Mouse (Mus musculus) frontal cortex, postnatal 10 days (tissue): ENCODE data around the gene Ndufa7.
"Not testable (repeated sequence)": the region's sequence is repeated elsewhere in the genome, so short reads cannot be mapped to it uniquely, and the experiment has no call there.

Source experiments
- DNase-seq, 2 experiments: peaks; one replicate each; pipeline ENCODE4 v3.0.0; 2022; ENCODE audit warnings: low spot score in 2 of 2, mixed read lengths in 1 of 2

Gene Ndufa7

DNA sequence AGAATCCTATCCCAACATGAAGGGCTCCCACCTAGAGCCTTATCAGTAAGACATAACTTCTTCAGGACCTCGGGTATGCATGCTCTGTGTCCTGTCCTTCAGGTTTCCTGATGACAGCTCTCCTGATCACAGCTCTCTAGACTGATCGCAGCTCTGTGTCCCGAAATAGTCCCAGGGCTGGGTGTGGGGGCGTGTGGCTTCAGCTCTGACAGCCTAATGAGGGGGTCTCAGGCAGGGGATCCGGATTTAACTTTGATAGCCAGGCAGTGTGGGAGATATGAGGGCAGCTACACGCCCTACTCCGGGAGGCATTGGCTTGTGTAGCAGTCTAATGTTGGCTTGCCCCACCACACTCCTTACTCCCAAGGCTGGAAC lies 13.2 kb upstream of the Ndufa7 start:
- DNase-seq, result no peak

DNA sequence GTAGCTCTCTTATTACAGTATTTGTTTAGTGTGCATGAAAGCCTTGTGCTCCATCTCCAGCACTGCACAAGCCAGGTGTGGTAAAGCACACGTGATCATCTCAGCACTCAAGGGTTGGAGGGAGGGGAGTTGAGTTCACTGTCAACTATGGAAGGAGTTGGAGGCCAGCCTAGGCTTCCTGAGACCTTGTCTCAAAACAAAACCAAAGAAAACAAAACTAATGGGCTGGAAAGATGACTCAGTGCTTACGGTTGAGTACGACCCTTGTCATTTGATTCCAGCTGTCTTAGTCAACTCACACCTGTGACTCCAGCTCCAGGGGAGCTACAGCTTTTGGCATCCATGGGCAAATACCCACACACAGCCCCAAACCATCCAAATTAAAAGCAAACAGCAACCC lies 11.9 kb upstream of the Ndufa7 start:
- no peak for DNase-seq

DNA sequence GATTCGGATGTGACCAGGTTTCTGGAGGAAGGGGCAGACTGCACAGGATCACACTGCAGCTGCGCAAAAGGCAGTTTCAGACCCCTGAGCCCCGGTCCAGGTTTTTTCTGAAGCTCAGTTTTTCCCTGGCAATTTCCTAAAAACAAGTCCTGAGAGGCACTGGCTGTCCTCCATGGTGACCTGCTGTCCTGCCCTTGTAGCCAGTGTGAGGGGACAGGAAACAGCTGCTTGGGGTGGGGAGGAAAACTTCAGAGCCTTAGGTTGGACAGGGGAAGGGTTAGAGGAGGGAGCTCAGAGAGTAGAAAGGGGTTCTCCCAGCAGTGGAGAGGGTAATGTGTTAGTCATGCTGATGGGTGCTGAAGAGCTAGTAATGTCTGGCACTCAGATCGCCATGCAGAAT lies 11.4 kb upstream of the Ndufa7 start:
- no peak for DNase-seq

DNA sequence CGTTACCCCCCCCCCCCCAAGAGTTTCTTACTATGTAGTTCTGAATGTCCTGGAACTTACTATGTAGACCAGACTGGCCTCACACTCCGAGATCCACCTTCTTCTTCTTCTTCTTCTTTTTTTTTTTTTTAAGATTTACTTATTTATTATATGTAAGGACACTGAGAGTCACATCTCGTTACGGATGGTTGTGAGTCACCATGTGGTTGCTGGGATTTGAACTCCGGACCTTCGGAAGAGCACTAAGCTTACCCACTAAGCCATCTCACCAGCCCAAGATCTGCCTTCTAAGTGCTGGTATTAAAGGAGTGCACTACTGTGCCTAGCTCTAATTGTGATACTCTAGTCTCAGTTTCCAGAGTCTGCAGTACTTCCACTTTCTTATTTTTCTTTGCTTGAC lies 9.0 kb upstream of the Ndufa7 start:
- no peak for DNase-seq

DNA sequence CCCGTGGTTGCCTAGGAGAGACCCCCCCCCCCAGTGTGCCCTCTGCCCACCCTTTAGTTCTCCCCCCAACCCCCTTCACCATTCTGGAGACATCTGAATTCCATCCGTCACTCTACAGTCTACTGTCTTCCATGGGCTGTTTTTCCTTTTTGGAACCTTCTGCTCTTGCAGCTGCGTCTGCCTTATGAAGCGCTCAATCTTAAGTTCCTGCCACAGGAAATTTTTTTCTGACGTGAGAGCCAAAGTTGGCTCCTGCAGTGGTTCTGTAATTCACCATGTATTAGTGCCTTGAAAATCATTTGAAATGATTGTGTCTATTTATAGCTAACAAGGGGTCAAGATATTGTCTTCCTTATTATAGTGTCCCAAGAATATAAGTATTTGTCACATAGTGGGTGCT lies 7.8 kb upstream of the Ndufa7 start:
- no peak for DNase-seq

DNA sequence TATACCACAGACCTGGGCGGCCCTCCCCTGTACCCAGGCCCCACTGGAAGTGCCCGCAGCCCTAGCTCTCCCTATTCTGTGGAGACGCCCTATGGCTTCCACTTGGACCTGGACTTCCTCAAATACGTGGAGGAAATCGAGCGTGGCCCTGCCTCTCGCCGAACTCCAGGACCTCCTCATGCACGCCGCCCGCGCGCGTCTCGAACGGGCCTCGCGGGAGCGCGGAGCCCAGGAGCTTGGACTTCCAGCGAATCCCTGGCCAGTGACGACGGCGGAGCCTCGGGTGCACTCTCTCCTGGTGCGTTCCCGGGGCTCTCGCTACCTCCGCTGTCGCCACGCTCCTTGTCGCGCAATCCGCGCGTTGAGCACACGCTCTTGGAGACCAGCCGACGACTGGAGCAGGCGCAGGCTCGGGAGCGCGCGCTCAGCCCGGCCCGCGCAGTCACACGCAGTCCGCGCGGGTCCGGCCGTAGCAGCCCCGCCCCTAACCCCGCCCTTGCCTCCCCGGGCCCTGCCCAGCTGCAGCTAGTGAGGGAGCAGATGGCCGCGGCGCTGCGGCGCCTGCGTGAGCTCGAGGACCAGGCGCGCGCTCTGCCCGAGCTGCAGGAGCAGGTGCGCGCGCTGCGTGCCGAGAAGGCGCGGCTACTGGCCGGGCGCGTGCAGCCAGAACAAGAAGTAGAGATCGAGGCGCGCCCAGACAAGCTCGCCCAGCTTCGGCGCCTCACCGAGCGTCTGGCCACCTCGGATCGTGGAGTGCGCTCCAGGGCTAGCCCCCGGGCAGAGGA lies 7.0 kb upstream of the Ndufa7 start:
- DNase-seq, result peak; percentile 86

DNA sequence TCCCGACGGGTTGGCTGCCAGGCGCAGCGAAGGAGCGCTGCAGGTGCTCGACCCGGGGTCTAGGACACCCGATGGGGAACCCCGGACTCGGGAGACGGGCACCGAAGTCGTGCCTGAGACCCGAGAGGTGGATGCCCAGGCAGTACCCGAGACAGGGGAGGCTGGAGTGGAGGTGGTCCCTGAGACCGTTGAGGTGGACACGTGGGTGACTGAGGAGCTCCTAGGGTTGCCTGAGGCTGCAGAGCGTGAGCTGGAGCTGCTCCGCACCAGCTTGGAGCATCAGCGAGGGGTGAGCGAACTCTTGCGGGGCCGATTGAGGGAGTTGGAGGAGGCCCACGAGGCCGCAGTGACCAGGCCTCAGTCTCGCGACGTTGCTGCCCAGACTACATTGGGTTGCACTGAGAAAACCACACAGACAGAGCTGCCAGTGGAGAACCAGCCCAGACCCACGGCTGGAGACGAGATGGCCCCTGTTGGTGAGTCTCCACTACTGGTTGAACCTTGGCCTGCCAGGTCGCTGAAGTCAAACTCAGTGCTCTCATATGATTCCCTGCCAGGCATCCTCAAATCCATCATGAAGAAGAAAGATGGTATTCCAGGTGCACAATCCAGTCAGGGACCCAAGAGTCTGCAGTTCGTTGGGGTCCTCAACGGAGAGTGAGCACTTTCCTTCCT lies 6.3 kb upstream of the Ndufa7 start:
- peak in 1 of 2 experiments; percentile 46 for DNase-seq

DNA sequence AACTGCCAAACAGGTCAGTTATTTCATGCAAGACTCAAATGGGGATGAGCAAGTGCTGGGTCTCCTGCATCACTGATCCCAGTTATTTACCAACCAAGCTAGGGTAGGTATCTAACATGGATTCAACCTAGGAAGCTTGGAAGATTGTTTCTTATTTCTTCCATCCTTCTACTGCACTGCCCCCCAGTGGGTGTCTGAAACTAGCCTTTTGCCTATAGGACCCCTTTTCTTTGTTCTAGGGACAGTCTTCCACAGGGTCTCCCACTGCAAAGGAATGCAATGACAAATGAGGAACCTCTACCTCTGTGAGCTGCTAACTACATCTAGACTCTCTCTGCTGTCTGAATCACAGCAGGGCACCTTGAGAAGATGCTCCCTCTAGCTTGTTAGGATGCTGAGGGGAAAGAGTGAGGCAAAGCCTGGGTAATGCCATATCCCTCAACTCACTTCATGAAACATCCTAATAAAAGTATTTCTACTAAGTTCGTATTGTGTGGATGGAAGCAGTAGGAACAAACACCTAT lies 1.9 kb upstream of the Ndufa7 start:
- no peak for DNase-seq

DNA sequence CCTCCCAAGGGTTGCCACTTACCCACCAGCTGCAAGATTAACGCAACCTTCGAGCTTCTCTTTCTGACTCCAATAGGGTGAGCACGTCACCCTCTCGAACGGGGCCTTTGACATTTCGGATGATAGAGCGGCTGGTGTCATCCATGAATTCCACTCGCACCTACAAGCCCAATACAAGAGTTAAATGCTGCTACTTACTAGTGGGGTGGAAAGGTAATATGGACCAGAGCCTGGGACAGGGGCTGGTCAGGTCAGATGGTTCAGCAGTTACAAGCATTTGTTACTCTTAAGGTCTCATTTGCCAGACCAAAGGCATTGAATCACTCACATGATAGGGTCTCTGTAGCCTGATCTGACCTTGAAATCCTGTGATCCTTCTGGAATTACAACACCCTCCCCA lies 1.2 kb upstream of the Ndufa7 start:
- DNase-seq, result not testable (repeated sequence)

DNA sequence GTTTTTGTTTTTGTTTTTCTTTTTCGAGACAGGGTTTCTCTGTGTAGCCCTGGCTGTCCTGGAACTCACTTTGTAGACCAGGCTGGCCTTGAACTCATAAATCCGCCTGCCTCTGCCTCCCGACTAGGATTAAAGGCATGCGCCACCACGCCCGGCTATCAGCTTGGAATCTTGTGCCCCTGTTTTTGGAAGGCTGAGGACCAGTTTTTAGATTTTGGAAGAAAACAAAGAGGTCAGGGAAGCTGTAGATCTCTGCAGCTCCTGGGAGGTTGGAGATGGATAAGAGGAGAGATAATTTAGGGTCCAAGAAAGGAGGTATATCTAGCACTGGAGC lies 592 bp downstream of the Ndufa7 start:
- not testable (repeated sequence) for DNase-seq

DNA sequence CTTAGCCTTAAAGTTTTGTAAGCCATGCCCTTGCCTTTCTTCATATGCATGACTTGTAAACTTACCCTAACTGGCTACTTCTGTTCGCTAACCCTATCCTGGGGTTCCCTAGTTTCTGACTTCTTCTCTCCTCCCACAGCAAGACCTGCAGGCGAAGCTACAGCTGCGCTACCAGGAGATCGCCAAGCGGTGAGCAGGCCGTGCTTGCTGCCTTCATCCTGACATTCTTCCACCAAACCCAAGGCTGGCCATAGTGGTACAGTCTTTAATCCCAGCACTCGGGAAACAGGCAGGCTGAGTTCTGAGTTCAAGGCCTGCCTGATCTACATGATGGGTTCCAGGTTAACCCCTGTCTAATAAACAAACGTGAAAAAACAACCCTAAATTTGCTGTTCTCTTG lies 1.1 kb downstream of the Ndufa7 start:
- DNase-seq, result no peak

DNA sequence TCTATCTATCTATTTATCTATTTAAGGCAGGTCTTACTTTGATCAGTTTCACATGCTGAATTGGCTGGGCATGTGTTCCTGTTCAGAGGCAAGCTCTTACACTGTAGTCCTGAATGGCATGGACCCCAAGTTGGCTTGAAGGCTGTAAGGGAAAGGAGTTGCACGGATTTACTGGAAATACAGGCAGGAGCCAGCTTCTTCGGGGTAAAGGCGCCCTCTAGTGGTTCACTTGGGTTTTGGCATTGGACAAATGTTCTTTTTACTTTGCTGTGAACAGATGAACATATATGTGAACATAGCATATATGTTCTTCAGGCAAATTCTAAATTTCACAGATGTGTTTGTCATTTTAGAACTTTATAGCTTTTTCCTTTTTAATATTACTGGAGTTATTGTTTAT lies 2.5 kb downstream of the Ndufa7 start:
- peak in 1 of 2 experiments; percentile 56 for DNase-seq

DNA sequence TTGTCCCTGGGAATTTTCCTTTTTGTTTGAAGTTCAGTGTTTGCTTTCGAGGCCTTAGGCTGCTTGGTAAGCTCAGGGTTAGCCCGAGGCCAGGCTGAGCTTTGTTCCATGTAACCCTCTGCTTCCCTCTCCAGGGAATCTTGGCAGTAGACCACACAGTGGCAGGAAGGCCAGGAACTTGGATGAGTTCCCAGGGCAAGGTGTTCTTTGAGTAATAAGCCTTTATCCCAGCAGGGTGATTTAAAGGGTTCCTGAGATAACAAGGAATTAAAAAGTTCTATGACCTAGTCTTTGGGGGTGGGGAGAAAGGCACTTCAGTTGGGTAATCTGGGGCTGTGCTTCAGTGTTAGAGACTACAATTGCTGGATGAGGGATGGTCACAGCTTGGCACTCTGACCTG lies 4.5 kb downstream of the Ndufa7 start:
- DNase-seq, result no peak

DNA sequence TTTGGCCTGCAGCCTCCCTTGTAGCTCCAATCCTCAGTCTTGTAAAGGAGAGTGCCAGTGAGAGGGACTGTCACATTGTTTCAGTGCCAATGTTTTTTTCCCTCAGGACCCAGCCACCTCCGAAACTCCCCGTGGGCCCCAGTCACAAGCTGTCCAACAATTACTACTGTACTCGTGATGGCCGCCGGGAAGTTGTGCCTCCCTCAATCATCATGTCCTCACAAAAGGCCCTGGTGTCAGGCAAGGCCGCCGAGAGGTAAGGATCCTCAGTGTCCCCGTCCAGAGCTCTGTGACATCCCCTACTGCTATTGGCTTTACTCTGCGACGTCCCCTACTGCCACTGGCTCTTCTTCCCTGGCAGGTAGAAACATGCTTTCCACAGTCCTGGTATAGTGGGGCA lies 5.2 kb downstream of the Ndufa7 start:
- DNase-seq, result no peak

DNA sequence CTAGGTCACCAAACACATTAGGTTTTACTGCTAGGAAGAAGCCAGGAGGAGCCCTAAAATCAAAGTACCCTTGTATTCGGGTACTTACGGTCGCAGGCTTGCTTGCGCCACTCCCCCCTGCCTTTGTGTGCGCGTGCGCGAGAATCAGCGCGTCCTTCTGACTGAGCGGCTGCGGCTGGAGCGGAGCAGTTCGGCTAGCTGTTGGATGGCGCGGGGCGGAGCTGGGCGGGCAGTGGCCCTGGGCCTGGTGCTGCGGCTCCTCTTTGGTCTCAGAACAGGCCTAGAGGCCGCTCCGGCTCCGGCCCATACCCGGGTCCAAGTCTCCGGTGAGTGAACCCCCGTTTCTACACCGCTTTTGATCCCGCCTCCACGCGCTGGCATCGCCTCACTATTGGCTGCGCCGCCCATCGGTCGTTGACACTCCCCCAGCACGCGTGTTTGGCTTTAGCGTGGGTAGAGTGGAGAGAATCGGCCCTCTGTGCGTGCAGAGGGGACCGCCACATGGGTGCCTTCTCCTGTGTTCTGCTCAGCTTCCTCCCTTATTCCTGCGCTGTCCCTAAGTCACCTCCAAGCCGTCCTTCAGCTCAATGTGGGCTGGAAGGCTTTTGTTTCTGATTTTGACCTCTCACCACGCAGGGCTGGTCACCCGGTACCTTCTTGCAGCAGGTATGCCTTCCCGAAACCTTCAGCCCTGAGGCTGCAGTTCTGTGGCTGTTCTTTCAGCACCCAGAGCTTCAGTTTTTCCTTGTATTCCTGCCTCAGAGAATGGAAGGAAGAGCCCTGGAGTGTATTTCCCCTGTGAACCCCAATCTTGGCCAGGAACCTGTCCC lies 18.8 kb downstream of the Ndufa7 start, which contains the start of gene Cd320:
Cd320 (plus strand) TSS at position 126 of the 830 bp plus-strand sequence.
- peak; percentile 78 to 89 for DNase-seq

DNA sequence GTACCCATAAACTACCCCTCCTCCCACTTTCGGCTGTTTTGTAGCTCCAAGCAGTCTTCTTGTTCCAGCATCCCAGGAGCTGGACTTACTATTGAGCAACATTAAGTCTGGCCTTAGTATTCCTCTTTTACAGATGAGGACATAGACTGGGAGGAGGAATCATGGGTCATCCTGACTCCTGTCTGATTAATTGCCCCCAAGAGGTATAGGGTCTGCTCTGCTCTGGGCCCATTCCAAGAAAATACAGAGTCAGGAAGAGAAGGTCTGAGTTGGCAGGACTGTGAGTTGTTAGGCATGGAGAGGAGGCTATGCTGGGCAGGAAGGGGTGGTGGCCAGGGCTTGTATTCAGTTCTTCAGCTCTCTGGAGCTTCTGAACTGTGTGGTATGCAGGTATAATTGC lies 19.8 kb downstream of the Ndufa7 start:
- no peak for DNase-seq

DNA sequence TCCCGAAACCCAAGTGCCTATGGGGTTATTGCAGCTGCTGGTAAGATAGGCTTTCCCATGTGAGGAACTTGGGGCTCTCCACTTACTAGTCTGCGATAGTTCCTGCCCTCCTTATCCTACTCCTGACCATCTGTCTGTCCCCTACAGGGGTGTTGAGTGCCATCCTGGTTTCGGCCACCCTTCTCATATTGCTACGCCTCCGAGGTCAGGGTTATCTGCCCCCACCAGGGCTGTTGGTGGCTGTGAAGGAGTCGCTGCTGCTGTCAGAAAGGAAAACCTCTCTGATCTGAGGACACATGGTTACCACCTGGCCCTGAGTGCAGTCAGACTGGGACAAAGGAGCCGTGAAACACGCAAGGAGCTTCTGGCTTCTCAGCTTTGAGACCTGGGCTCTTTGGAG lies 23.8 kb downstream of the Ndufa7 start:
- no peak for DNase-seq

DNA sequence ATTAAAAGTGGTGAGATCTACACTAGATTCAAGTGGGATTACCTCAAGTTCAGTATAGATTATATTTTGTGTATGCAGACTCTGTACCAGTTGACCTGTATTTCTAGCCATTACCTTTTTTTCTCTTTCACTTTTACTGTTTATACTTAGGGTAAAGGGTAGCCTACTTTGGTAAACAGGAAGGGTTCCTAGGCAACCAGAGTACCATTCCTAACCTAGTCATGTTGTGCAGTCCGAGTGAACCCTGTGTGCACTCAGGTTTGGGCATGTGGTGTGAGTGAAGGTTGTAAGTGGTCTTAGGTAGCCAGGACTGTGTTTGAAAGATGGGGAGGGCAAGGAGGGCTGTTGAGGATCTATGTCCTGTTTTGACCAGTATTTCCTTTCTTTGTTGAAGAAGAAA lies 27.0 kb downstream of the Ndufa7 start:
- DNase-seq, result no peak

DNA sequence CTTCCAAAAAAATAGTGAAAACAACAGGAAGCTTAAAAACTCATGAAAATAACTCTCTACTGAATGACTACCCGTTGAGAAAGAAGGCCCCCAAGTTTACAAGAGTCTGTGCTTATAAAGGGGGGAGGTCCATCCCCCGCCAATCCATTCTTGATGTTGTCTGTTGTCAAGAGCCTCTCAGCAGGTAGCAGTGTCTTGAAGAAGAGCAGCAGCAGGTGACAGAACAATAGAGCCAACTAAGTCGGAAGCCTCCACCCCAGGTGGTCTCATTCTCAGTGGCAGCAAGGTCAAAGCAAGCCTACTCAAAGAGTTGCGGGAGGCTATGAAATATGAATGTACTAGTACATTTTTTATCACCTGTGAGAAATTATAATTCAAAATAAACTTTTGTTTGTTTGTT lies 33.4 kb downstream of the Ndufa7 start:
- no peak for DNase-seq

DNA sequence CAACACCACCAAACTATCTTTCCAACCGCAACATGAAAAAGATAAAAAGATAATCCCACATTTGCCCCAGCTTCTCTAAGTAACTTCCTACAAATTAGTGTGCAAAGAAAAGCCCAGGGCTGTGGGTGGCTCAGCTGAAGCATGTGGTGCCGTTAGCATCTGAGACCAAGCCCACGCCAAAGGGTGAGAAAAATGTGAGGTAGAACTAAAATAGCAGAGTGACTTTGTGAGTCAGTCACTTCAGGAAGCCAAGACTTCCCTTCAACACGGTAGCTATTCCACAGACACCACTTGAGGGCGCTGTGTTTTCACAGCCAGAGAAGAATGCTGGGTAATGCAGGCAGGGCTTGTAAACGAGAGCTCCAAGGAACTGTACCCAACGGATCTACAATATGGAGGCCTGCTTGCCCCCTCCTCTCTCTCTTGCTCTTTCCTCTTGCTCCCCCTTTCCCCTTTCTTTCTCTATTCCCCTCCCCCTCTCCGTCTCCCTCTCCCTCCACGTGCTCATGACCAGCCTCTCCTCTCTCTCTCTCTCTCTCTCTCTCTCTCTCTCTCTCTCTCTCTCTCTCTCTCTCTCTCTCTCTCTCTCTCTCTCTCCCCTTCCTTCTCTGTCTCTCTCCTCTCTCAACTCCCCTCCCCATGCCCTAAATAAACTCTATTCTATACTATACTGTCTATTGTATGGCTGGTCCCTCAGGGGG lies 41.1 kb downstream of the Ndufa7 start:
- DNase-seq, result peak; percentile 58 to 75

DNA sequence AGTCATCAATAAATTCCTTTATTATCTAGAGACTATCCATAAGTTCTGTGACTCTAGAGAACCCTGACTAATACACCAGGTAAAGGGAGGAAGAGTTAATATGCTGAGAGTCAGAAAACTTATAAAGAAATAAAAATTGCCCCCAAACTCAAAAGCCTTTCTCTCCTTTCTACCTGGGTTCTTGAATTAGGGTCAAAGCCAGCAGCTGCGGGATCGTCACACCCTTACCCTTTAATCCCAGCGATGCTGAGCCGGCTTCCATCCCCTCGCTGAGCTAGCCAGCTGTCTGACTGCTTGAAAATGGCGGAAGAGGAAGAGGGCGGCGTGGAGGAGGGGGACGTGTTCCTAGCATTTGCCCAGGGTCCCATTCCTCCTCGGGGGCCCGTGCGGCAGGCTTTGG lies 49.2 kb downstream of the Ndufa7 start, which contains the start of gene Gm7029:
Gm7029 (plus strand) TSS at position 301 of the 400 bp plus-strand sequence.
- not testable (repeated sequence) for DNase-seq

DNA sequence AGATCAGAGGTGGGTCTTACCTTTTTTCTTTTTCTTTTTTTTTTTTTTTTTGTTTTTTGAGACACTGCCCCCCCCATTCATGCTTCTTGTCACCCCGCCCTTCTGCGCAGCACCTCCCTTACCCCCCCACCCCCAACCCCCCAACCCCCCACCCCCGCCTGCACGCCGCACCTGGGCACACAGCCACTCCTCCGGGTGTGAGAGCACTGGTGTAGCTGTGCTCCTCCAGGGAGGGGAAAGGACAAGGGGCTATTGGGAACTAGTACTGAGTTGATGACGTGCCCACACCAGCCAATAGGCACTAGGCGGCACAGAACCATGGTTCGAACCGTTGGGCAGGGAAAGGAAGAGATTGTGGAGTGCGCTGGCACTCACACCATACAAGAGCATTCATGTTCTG lies 50.0 kb downstream of the Ndufa7 start:
- DNase-seq, result no peak
